Mouse (Mus musculus) layer of hippocampus, adult 8-10 months (tissue): ENCODE results near the gene Gys1. TPM values are rescaled to one million over a fixed set of nuclear protein-coding genes. Genes with fewer than 3 reads are reported as not detected.

Source experiments
- microRNA-seq, 2 experiments: library from miRNA; unstranded; fragments of <30 nt; microRNA quantifications; one replicate each; pipeline ENCODE4 v1.2.0; 2022
- total RNA-seq, 4 experiments: library from RNA; stranded (reverse); gene quantifications; 2 replicates each; pipeline ENCODE4 v1.2.4; 2022

Gys1 gene
- total RNA-seq, 4 experiments from 2014 or later = 16.0 to 23.3 (median 20.2) TPM

Small RNAs within 50 kb of the gene (microRNA-seq; reads per million reads assigned to microRNA genes)
- 0 reads per million in 2 experiments for gene Gm22133

Other genes starting within 250 kb of the Gys1 start
- 1 to 10 TPM; 2.5 to 4.8 (median 3.6) TPM for gene Ccdc155, start 230.0 kb upstream of the Gys1 start, total RNA-seq
- gene Dkkl1, start 222.7 kb upstream of the Gys1 start, total RNA-seq = 1 to 10 TPM; 2.1 to 3.3 (median 2.6) TPM
- gene Tead2, start 219.1 kb upstream of the Gys1 start, total RNA-seq = 1 to 10 TPM; 2.2 to 5.4 (median 3.7) TPM
- 10 to 100 TPM in 2 of 4 experiments, 1 to 10 TPM in 2; 6.3 to 34.1 (median 18.1) TPM for gene Cd37, start 195.7 kb upstream of the Gys1 start, total RNA-seq
- gene Slc6a16, start 193.8 kb upstream of the Gys1 start, total RNA-seq = 1 to 10 TPM; 1.9 to 3.4 (median 2.6) TPM
- gene Slc6a21, start 157.3 kb upstream of the Gys1 start, total RNA-seq = not detected
- gene Trpm4, start 101.1 kb upstream of the Gys1 start, total RNA-seq = 10 to 100 TPM; 16.0 to 25.6 (median 19.4) TPM
- gene Hrc, start 99.6 kb upstream of the Gys1 start, total RNA-seq = under 1 TPM in 2 of 4 experiments, not detected in 2; 0.21 to 0.39 TPM
- 100 to 1,000 TPM; 123 to 143 (median 133) TPM for gene Ppfia3, start 67.8 kb upstream of the Gys1 start, total RNA-seq
- 100 to 1,000 TPM; 131 to 156 (median 140) TPM for gene Lin7b, start 64.3 kb upstream of the Gys1 start, total RNA-seq
- gene Snrnp70, start 39.1 kb upstream of the Gys1 start, total RNA-seq = 100 to 1,000 TPM; 387 to 503 (median 439) TPM
- under 1 TPM in 1 of 4 experiments, not detected in 3; 0.14 TPM for gene Kcna7, start 29.2 kb upstream of the Gys1 start, total RNA-seq
- under 1 TPM in 3 of 4 experiments, not detected in 1; 0.31 to 0.39 (median 0.31) TPM for gene Ntf5, start 21.1 kb upstream of the Gys1 start, total RNA-seq
- gene Lhb, start 14.0 kb upstream of the Gys1 start, total RNA-seq = under 1 TPM in 1 of 4 experiments, not detected in 3; 0.52 TPM
- 10 to 100 TPM; 31.7 to 38.7 (median 35.4) TPM for gene Ruvbl2, start 3.3 kb downstream of the Gys1 start, total RNA-seq
- gene Ftl1, start 25.0 kb downstream of the Gys1 start, total RNA-seq = 100 to 1,000 TPM; 176 to 331 (median 227) TPM
- gene Bax, start 32.1 kb downstream of the Gys1 start, total RNA-seq = 10 to 100 TPM; 70.0 to 78.6 (median 73.2) TPM
- gene Tulp2, start 47.0 kb downstream of the Gys1 start, total RNA-seq = not detected
- gene Gm45808, start 52.0 kb downstream of the Gys1 start, total RNA-seq = 1 to 10 TPM in 1 of 4 experiments, not detected in 3; 2.0 TPM
- 1 to 10 TPM; 5.6 to 6.3 (median 6.2) TPM for gene Dhdh, start 54.0 kb downstream of the Gys1 start, total RNA-seq
- gene Nucb1, start 75.6 kb downstream of the Gys1 start, total RNA-seq = 100 to 1,000 TPM; 101 to 135 (median 117) TPM
- gene Ppp1r15a, start 91.4 kb downstream of the Gys1 start, total RNA-seq = 10 to 100 TPM; 15.2 to 24.6 (median 19.0) TPM
- 1 to 10 TPM in 3 of 4 experiments, under 1 TPM in 1; 0.80 to 1.9 (median 1.5) TPM for gene Plekha4, start 91.5 kb downstream of the Gys1 start, total RNA-seq
- not detected for gene Hsd17b14, start 120.0 kb downstream of the Gys1 start, total RNA-seq
- 10 to 100 TPM; 23.2 to 33.0 (median 29.9) TPM for gene Bcat2, start 135.3 kb downstream of the Gys1 start, total RNA-seq
- not detected for gene Fgf21, start 180.6 kb downstream of the Gys1 start, total RNA-seq
- gene Fut1, start 182.4 kb downstream of the Gys1 start, total RNA-seq = under 1 TPM in 3 of 4 experiments, not detected in 1; 0.20 to 0.28 (median 0.21) TPM
- gene Izumo1, start 187.0 kb downstream of the Gys1 start, total RNA-seq = under 1 TPM in 3 of 4 experiments, not detected in 1; 0.14 to 0.27 (median 0.22) TPM
- 1 to 10 TPM; 5.8 to 7.5 (median 6.6) TPM for gene Rasip1, start 192.6 kb downstream of the Gys1 start, total RNA-seq
- 1 to 10 TPM; 1.5 to 4.4 (median 2.4) TPM for gene Mamstr, start 205.1 kb downstream of the Gys1 start, total RNA-seq
- under 1 TPM in 3 of 4 experiments, not detected in 1; 0.20 to 0.27 (median 0.23) TPM for gene Fut2, start 231.6 kb downstream of the Gys1 start, total RNA-seq
- gene Ntn5, start 249.2 kb downstream of the Gys1 start, total RNA-seq = 10 to 100 TPM in 3 of 4 experiments, 1 to 10 TPM in 1; 9.1 to 13.5 (median 11.6) TPM